Mouse (Mus musculus): ENCODE measurements around the gene Myh14. TPM values are rescaled to one million over a fixed set of nuclear protein-coding genes. Genes with fewer than 3 reads are reported as not detected.

Gene Myh14
- total and polyA plus RNA-seq, 2 experiments from 2014 or later: 6.9 to 8.8 TPM

DNA sequence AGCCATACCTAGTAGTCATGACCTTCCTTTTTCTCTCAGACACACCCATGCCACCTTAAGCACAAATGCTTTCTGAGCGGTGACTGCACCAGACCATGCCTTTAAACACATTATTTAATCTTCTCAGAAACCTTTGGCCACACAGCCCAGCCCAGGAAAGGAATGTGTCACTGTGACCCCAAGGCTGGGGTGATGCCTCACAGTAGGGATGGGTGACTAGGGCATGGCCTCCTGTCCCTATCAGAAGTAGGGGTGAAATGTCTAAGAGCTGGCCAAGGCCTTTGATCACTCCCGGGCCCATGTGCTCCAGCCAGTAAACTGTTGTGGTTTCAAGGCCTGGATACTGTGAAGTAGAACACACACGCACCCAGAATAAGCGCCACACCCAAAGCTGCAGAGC lies 24.6 kb upstream of the Myh14 start:
- Histone ChIP-seq H3K9ac (replicated peaks; ENCODE audit: low read length, poor library complexity, severe bottlenecking) (no peak overlapping the region), H3K27ac (ENCODE audit: low read depth, low read length) (no peak overlapping the region), H3K36me3 (ENCODE audit: insufficient read depth, low read length) (no peaks in the 10 kb centered on the region), H3K4me2 (ENCODE audit: low read depth, low read length, poor library complexity, severe bottlenecking) (no peak overlapping the region), H3K4me1 (ENCODE audit: insufficient read depth, low read length) (no peaks in the 10 kb centered on the region), H3K4me3 (ENCODE audit: low read depth, low read length) (no peak overlapping the region), H3K27me3 (ENCODE audit: insufficient read depth, low read length) (0 out of 2 replicates have a peak, but pooled peaks cover 5% of the 10 kb centered on the region), H3K9me3 (ENCODE audit: low read length) (no peaks in the 10 kb centered on the region)
- 90% methylated on average over 4 of the region's 4 CpGs for WGBS
- no peak for ATAC-seq (ENCODE audit: low FRiP score)
- no peak for TF ChIP-seq CTCF (IDR thresholded peaks at IDR 0.05)
- no peak for DNase-seq (ENCODE audit: low spot score)

DNA sequence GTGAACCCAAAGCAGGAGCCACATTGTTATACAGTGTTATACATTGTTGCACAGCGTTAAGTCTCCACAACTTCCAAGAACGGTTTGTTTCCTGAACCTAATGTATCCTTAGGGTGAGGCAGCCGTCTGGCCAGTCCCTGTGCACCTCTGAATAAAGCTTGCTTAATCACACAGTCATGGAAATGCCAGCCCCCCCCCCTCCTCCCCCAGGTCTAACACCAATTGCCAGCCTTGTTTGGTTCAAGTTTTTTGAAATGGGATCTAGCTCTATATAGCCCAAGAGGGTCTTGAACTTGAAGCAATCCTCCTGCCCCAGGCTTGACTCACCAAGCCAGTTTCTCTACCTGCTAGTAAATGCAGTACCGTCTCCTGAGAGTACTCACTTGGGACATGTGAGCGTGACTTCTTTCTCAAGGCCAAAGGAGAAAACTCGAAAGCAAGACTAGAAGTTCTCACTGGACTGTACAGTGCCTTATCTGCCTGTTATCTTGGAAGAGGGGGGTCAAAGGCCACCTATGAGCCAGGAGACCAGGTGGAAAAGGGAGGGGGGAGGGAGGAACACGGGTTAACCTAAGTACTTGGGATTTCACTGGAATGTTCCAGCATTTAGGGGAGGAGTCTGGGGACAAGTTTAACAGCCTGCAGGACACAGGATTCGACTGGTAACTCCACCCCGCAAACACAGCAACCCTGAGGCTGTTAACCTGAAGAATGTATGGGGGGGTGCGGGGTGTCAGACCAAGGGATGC lies 23.0 kb upstream of the Myh14 start:
- WGBS: 75% methylated on average over 10 of the region's 10 CpGs
- Histone ChIP-seq H3K27ac (ENCODE audit: low read depth, low read length) (no peak overlapping the region), H3K4me2 (ENCODE audit: low read depth, low read length, poor library complexity, severe bottlenecking) (no peak overlapping the region), H3K4me3 (ENCODE audit: low read depth, low read length) (no peak overlapping the region), H3K9me3 (ENCODE audit: low read length) (no peaks in the 10 kb centered on the region), H3K27me3 (ENCODE audit: insufficient read depth, low read length) (0 out of 2 replicates have a peak, but pooled peaks cover 3% of the 10 kb centered on the region), H3K9ac (replicated peaks; ENCODE audit: low read length, poor library complexity, severe bottlenecking) (no peak overlapping the region), H3K36me3 (ENCODE audit: insufficient read depth, low read length) (no peaks in the 10 kb centered on the region), H3K4me1 (ENCODE audit: insufficient read depth, low read length) (no peaks in the 10 kb centered on the region)
- no peak for TF ChIP-seq CTCF (IDR thresholded peaks at IDR 0.05)
- ATAC-seq (ENCODE audit: low FRiP score) (no peak), DNase-seq (ENCODE audit: low spot score) (no peak)

DNA sequence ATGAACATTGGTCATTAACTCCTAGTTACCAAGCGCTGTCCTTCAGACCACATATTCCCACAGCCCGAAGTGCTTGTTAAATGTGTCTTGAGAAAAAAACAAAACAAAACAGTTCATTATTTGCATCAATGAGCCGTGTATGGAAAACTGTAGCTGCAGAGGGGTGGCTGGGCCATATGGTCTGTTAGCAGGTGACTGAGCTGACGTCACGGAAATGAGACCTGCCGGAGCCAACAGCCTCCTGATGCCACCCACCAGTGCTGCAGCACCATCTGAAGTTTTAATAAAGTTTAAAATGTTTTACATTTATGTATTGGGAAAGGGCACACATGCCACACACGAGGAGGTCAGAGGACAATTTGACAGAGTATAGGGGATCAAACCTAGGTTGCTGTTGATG lies 18.7 kb upstream of the Myh14 start:
- H3K27me3 ChIP-seq (ENCODE audit: insufficient read depth, low read length): no peaks in the 10 kb centered on the region
- ATAC-seq (ENCODE audit: low FRiP score): no peak

DNA sequence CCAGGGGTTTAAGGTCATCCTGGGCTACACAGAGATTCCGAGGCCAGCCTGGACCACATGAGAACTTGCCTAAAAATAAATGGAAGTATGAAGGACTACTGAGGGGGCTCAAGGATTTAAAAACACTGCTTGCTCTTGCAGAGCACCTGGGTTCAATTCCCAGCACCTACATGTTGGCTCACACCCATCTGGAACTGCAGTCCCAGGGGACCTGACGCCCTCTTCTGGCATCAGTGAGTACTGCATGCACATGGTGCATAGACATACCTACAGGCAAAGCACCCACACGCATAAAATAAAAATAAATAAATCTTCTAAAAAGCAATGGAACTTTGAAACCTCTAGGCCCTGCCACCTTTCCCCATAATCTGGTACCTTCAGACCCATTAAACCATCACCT lies 18.2 kb upstream of the Myh14 start:
- ATAC-seq (ENCODE audit: low FRiP score): no peak
- 66% methylated on average over 3 of the region's 3 CpGs for WGBS
- no peak overlapping the region for H3K9ac ChIP-seq (replicated peaks; ENCODE audit: low read length, poor library complexity, severe bottlenecking)
- H3K4me1 ChIP-seq (ENCODE audit: insufficient read depth, low read length): no peaks in the 10 kb centered on the region
- H3K4me2 ChIP-seq (ENCODE audit: low read depth, low read length, poor library complexity, severe bottlenecking): no peak overlapping the region
- no peak overlapping the region for H3K27ac ChIP-seq (ENCODE audit: low read depth, low read length)
- no peak for DNase-seq (ENCODE audit: low spot score)
- peak; percentile 39 for TF ChIP-seq CTCF (IDR thresholded peaks at IDR 0.05)
- H3K36me3 ChIP-seq (ENCODE audit: insufficient read depth, low read length): no peaks in the 10 kb centered on the region
- H3K27me3 ChIP-seq (ENCODE audit: insufficient read depth, low read length): no peaks in the 10 kb centered on the region
- H3K4me3 ChIP-seq (ENCODE audit: low read depth, low read length): no peak overlapping the region
- no peaks in the 10 kb centered on the region for H3K9me3 ChIP-seq (ENCODE audit: low read length)

More for the DNA sequence above, 18.7 kb upstream of the Myh14 start:
- DNase-seq (ENCODE audit: low spot score): no peak
- no peaks in the 10 kb centered on the region for H3K4me1 ChIP-seq (ENCODE audit: insufficient read depth, low read length)
- TF ChIP-seq CTCF (IDR thresholded peaks at IDR 0.05): no peak
- no peak overlapping the region for H3K9ac ChIP-seq (replicated peaks; ENCODE audit: low read length, poor library complexity, severe bottlenecking)
- no peaks in the 10 kb centered on the region for H3K9me3 ChIP-seq (ENCODE audit: low read length)
- H3K4me2 ChIP-seq (ENCODE audit: low read depth, low read length, poor library complexity, severe bottlenecking): no peak overlapping the region
- H3K4me3 ChIP-seq (ENCODE audit: low read depth, low read length): no peak overlapping the region
- WGBS: 89% methylated on average over 7 of the region's 7 CpGs
- H3K27ac ChIP-seq (ENCODE audit: low read depth, low read length): no peak overlapping the region
- no peaks in the 10 kb centered on the region for H3K36me3 ChIP-seq (ENCODE audit: insufficient read depth, low read length)

DNA sequence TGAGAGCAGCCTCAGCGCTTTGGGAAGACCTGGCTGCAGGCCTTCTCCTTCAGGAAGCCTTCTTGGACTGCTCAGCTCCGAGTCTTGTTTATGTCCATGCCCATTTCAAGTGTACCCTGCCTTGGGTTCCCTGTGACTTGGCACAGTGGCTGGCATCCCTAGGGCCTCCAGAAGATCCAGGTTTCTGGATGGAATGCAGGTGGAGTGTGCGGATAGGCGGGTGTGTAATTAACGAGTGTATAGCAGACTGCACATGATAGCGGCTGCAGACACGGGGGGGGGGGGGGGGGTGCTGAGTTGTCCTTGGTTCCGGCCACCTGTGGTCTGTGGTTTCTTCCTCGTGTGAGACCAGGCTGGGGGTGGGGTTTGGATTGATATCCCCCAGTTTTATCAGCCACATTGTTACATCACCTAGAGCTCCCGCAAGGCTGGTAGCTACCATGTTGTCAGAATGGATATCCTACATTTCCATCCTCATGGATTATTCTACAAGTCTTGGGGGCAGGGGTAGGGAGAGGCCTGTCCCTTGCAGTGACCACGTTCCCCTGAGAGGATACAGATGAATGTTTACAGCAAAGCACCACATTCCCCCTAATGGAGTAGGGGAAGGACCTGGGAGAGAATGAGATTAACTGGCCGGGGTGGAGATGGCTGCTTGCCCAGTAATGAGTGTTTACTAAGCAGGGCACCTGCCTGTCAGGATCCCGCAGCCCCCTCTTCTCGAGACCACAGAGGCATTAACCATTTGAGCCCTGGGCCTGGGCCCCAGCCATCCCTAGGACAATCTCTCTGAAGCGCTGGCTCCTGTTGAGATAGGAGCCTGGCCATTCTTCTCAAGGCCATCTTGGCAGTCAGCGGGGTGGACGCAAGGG lies 15.1 kb upstream of the Myh14 start:
- H3K27me3 ChIP-seq (ENCODE audit: insufficient read depth, low read length): no peaks in the 10 kb centered on the region
- no peak overlapping the region for H3K4me2 ChIP-seq (ENCODE audit: low read depth, low read length, poor library complexity, severe bottlenecking)
- H3K4me3 ChIP-seq (ENCODE audit: low read depth, low read length): no peak overlapping the region
- no peaks in the 10 kb centered on the region for H3K4me1 ChIP-seq (ENCODE audit: insufficient read depth, low read length)
- no peak overlapping the region for H3K27ac ChIP-seq (ENCODE audit: low read depth, low read length)
- TF ChIP-seq CTCF (IDR thresholded peaks at IDR 0.05): no peak
- 57% methylated on average over 17 of the region's 17 CpGs for WGBS
- DNase-seq (ENCODE audit: low spot score) (peak; percentile 59), ATAC-seq (ENCODE audit: low FRiP score) (no peak)
- H3K9ac ChIP-seq (replicated peaks; ENCODE audit: low read length, poor library complexity, severe bottlenecking): no peak overlapping the region
- no peaks in the 10 kb centered on the region for H3K36me3 ChIP-seq (ENCODE audit: insufficient read depth, low read length)
- H3K9me3 ChIP-seq (ENCODE audit: low read length): no peaks in the 10 kb centered on the region

DNA sequence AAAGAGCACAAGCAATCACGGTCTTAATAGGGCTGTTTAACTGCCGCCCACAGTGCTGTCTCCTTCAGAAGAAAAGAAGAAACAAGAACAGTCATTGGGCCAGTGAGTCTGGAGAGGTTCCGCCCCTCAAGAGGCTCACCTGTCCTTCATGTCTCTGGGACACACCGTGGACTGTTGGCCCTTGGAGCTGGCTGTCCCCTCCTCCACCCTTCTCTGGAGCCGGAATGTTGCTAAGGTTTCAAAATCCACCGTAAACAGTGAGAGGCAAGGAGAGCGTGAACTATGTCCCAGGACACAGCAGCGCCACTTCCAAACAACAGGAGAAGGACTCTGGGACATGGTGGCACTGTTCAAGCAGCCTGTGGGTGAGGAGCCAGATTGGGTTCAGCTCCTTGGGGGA lies 13.0 kb upstream of the Myh14 start:
- no peak for TF ChIP-seq CTCF (IDR thresholded peaks at IDR 0.05)
- DNase-seq (ENCODE audit: low spot score): no peak
- whole genome bisulfite sequencing: 84% methylated on average over 8 of the region's 8 CpGs

More for the DNA sequence above, 13.0 kb upstream of the Myh14 start:
- ATAC-seq (ENCODE audit: low FRiP score): no peak
- H3K27ac ChIP-seq (ENCODE audit: low read depth, low read length): no peak overlapping the region
- H3K27me3 ChIP-seq (ENCODE audit: insufficient read depth, low read length): no peaks in the 10 kb centered on the region
- H3K4me1 ChIP-seq (ENCODE audit: insufficient read depth, low read length): no peaks in the 10 kb centered on the region
- no peaks in the 10 kb centered on the region for H3K36me3 ChIP-seq (ENCODE audit: insufficient read depth, low read length)
- no peaks in the 10 kb centered on the region for H3K9me3 ChIP-seq (ENCODE audit: low read length)
- H3K4me3 ChIP-seq (ENCODE audit: low read depth, low read length): no peak overlapping the region
- H3K9ac ChIP-seq (replicated peaks; ENCODE audit: low read length, poor library complexity, severe bottlenecking): no peak overlapping the region
- H3K4me2 ChIP-seq (ENCODE audit: low read depth, low read length, poor library complexity, severe bottlenecking): no peak overlapping the region
